Mouse (Mus musculus): ENCODE measurements around the gene Cd96.

The Cd96 gene

DNA sequence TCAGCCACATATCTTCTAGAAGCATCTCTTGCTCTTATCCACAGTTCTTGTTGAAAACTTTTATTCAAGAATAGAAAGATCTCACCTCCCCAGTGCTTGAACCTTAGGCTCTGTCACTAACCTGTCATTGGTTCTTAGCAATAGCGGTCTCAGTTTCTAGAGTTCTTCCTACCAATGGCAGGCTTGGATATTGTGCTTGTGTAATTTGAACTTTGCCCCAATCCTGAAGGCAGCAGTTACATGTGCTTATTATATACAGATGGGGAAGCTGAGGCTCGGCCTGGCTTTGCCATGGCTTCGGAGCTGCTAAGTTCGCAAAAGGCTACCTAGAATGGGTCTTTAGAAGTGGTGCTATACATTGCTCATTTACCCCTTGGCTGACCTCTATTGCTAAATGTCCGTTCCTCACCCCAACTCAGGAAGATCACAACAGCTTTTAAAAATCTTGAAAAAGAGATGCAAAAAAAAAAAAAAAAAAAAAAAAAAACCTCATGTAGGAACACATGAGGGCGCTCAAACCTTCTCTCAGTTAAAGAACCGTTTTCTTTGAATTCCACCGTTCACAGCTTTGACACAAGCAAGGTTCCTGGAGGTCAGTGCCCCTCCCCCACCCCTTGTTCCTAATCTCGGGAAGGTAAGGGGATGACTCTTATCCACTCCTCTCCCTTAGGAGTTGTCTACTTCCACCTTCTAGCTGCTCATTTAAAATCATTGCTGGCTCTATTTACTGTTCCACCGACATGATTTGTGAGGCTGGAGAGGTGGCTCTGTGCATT, 129.0 kb downstream of the Cd96 start:
- no peak for DNase-seq (ENCODE audit: low read depth, low spot score)

DNA sequence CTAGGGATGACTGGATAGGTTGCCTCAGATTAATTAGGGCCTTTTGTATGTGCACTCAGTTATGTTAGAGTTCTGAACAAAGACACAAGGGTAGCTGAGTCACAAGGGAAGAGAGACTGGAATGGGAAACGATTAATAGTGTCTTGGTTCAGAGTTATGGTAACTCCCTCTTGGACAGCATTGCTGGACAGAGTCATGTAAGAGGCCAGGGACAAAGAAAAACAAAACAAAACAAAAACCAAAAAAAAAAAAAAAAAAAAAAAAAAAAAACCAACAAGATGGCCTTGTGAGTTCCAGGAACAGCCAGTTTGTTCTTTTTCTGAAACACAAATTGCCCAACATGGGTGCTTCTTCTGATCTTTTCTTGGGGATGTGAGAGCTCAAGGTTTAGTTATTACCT, 133.8 kb downstream of the Cd96 start:
- DNase-seq (ENCODE audit: low read depth, low spot score), result no peak
